Mouse (Mus musculus): ENCODE results near the gene Nab1.
"Not testable (repeated sequence)": the region's sequence is repeated elsewhere in the genome, so short reads cannot be mapped to it uniquely, and the experiment has no call there.

Gene Nab1

DNA sequence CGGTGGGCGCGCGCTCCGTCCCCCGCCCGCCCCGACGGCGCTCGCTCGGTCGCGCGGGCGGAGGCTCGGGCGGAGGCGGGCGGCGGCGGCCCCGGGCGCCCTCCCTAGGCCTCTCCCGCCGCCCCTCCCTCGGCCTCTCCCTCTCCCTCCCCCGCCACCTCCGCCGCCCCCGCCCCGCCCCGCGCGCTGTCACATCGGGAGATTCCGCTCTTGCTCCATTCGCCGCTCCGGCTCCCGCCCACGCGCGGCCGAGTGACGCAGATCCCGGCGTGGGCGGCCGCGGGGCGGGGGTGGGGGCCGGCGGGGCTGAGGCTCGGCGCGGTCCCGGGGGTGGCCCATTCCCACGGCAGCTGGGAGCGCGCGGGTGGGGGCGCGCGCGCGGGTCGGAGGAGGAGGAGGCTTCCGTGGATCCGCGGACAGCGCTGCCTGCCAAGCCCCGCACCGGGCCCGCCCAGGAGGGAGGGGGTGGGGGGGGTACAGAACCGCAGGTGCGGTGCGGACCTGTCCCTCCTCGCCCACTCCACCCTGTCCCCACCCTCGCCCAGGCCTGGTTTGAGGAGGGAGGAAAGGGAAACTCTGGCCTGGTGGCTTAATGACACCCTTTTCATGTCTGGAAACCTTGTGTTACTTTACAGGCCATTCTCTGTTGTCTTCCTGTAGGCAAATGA lies at the start of gene Nab1:
Nab1 (minus strand) TSS at position 366 of the 668 bp plus-strand sequence.
- peak; percentile 81 to 92 for DNase-seq

DNA sequence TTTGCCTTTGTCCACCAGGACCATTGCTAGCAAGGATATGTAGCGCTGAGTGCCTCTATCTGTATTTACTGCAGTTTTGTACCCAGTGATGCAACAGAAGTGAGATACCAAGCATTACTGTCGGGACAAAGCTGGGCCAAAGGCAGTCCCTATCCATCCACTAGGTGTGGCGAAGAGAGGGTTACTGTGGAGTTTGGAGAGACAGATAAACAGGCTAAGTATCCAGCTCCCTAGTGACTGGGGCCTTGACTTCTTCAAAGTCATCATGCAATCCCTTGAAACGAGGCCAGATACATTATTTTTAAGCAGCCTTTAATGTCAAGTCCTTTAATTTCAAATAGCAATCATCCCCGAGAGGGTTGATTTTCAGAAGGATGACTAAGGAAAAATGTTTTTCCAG lies 47.0 kb upstream of the Nab1 start:
- DNase-seq, result no peak

GRCm38 (mm10) chr1:52546796-52547195 lies 46.3 kb upstream of the Nab1 start:
- DNase-seq, result no peak

- DNase-seq, result not testable (repeated sequence)
These were observed 39.6 kb upstream of the Nab1 start for GRCm38 (mm10) chr1:52540124-52540523.

- DNase-seq, result no peak
These were observed 29.5 kb upstream of the Nab1 start for GRCm38 (mm10) chr1:52529933-52530332.

DNA sequence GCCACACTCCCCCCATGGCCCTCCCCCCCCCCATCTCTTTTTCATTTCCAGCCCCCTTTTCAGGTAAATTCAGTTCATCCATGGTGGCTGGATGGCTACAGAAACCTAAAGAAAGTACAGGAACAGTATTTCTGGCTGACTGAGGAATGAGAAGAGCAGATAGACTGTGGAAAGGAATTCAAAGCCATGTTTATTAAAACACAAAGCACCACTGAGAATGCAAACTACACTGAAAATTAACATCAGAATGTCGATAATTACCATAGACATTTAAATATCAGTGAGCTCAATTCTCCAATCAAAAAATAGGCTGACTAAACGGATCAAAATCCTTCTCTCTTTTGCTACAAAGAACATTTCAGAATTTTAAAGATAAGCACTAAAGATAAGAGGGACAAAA lies 27.2 kb upstream of the Nab1 start:
- DNase-seq, result no peak

GRCm38 (mm10) chr1:52527252-52527651 lies 26.8 kb upstream of the Nab1 start:
- no peak for DNase-seq

GRCm38 (mm10) chr1:52524663-52525062 lies 24.2 kb upstream of the Nab1 start:
- DNase-seq, result no peak

DNA sequence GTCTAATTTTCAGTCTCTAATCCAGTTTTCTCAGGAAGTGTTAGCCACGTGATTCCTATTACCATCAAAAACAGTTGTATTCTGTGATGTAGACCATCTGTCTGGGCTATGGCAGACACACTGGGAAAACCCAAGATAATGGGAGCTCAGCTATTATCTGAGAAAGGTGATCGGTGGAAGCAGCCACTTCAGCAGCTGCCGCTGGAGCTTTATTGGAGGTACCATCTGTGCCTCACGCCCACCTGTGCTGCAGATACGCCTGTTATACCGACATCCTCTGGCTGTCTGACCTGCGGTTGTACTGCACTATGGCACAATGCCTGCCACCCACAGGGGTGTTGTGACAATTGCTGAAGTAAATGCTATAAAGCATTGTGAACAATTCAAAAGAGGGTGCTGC lies 23.7 kb upstream of the Nab1 start:
- no peak for DNase-seq

GRCm38 (mm10) chr1:52521436-52521993 lies 21.0 kb upstream of the Nab1 start:
- DNase-seq, result peak; percentile 93 to 95

GRCm38 (mm10) chr1:52520131-52520530 lies 19.7 kb upstream of the Nab1 start:
- DNase-seq, result no peak

- no peak for DNase-seq
These were observed 14.8 kb upstream of the Nab1 start for GRCm38 (mm10) chr1:52515249-52515648.

- peak; percentile 38 to 42 for DNase-seq
These were observed 11.4 kb upstream of the Nab1 start for GRCm38 (mm10) chr1:52511788-52512425.

DNA sequence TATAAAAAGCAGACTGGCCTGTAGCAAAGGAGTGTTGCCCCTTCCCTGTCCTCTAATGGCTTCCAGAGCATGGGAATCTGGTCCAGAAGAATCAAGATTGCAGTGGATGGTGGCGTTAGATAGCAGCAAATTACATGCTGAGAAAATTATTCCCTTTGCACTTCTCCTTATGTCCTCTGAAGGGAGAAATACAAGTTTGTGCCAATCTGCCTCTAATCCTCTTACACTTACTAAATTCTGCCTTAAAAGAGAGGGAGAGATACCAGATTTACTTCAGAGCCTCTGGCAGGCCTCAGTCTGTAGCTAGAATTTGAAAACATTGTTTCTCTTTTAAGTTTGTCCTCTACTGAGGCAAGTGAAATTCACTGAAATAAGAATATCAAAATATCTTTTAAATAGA lies 5.7 kb upstream of the Nab1 start:
- DNase-seq, result no peak

DNA sequence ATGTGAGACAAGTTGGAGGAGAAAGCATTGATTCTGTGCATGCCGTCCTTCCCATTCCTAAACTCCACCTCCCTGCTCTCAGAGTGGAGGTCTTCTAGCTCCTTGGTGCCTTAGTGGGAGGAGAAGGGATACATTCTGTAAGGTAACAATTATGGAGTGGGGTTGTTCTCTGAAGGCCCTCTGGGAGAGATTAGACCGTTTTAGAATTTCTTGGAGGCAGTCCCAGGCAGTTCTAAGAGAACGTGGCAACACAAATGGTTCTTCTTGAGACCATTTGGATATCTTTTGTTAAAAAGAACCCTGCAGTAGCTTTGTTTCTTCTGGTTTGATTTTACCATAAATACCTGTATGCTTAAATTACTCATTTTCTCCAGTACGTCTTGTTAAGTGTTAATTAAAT lies 1.8 kb upstream of the Nab1 start:
- DNase-seq, result no peak

GRCm38 (mm10) chr1:52501688-52502133 lies 1.2 kb upstream of the Nab1 start:
- DNase-seq, result peak; percentile 71 to 84

DNA sequence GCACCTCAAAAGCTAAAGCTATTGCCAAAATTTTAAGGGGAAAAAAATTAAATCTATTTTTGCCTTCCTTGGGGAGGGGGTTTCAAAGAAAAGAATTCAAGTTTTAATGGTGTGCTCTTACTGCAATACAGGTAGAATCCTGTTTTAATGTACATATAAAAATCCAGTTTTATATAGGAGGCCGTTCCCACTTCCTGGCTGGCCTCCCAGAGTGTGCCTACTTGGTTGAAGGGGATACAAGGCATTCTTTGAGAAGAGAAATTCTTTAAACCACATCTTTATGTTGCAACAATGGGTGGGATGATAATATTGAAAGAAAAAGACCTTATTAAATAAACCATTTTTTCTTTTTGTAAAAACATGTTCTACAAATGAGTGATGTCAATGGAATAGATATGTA lies 611 bp upstream of the Nab1 start:
- DNase-seq, result no peak

DNA sequence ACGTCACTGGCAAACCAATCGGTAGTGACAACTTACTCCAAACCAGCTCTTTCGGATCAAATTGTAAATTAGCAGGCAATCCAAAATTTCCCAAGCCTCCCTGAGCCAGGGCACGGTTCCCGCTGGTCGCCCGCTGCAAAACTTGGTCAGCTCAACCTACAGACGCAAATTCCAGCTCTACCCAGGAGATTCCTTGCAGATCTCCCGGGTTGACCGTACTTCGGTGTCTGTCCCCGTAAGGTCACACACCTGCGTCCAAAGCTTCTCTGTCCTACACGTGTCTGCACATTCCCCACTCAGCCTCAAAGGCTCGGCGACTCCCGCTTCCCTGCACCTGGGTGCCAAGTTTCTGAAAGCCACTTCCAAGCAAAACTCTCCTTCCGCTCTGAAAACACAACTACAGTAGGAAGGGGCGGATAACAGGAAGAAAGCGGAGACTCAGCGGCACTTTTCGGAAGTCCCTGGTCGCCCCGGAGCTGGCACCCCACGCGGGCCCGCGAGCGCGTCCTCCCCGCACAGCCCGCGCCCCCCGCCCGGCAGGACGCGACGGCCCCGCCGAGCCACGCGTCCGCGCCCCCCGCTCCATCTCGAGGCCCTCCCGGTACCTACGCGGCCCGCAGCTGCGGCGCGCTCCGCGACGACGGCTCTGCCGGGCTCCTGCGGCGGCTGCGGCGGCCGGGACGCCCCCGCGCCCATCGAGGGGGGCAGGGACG lies 722 bp downstream of the Nab1 start:
- peak; percentile 70 to 74 for DNase-seq

- DNase-seq, result no peak
These were observed 1.6 kb downstream of the Nab1 start for GRCm38 (mm10) chr1:52498786-52499450.

DNA sequence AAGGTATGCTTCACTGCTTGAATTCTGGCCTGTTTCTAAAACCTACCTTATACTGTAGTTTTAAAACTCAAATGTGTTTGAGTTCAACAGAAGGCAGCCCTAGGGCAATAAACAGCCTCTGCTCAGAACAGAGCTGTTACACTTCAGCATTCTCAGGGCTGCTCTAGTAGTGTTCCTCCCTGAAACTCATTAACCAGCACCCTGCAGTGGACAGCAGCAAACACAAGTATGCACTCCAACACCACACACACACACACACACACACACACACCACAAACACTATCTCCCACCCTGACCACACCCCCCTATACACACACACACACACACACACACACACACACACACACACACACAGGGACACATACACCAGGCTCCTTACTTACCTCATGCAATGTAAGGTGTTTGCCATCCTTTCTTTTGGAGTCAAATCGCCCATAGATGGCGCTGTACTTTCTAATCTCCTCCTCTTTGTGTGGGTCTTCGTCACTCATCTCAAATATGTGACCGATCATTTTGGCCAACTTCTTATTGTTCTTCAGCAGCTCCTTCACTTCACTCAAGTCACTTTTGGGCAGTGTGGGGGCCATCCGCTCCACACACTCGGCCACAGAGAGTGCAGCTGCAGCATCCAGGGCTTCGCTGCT lies 10.8 kb downstream of the Nab1 start:
- DNase-seq, result no peak

GRCm38 (mm10) chr1:52484980-52485379 lies 15.5 kb downstream of the Nab1 start:
- no peak for DNase-seq

- no peak for DNase-seq
These were observed 26.2 kb downstream of the Nab1 start for GRCm38 (mm10) chr1:52474291-52474690.
